Mouse (Mus musculus): ENCODE measurements around the gene Ubxn7. TPM values are rescaled to one million over a fixed set of nuclear protein-coding genes. Genes with fewer than 3 reads are reported as not detected.

Ubxn7 gene
- total and polyA plus RNA-seq, 2 experiments from 2014 or later: 12.1 to 27.1 TPM

DNA sequence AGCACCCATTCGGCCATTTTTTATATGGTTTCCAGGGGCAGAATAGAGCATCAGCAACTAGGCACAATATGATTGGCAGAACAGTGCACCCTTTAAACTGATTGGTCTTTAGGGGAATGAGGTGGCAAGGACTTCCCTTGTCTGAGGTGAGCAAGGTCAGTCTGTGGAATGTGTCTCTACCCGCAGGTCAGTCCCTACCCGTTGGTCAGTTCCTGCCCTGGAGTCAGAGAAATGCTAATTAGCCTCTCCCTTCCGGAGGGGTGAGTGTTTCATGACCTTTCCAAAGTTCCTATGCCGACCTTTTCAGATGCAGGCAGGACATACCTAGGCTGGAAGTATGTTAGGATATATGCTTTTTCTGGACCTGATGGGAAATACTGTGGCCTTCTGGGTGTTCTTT is 19.7 kb upstream of the Ubxn7 start:
- no peak for DNase-seq (ENCODE audit: low spot score)
- Histone ChIP-seq H3K36me3 (ENCODE audit: insufficient read depth, low read length) (no peaks in the 10 kb centered on the region), H3K4me1 (ENCODE audit: insufficient read depth, low read length) (no peaks in the 10 kb centered on the region), H3K4me3 (ENCODE audit: low read length) (no peak overlapping the region), H3K9ac (replicated peaks; ENCODE audit: low read length) (no peak overlapping the region), H3K27me3 (ENCODE audit: insufficient read depth, low read length) (no peaks in the 10 kb centered on the region), H3K9me3 (ENCODE audit: low read length) (no peaks in the 10 kb centered on the region), H3K4me2 (ENCODE audit: low read depth, low read length) (no peak overlapping the region), H3K27ac (no peak overlapping the region)
- TF ChIP-seq CTCF (IDR thresholded peaks at IDR 0.05; ENCODE audit: low read depth): no peak
- 44% methylated on average over 5 of the region's 5 CpGs for WGBS
- no peak for ATAC-seq

- Histone ChIP-seq H3K9ac (replicated peaks; ENCODE audit: low read length) (no peak overlapping the region), H3K4me3 (ENCODE audit: low read length) (no peak overlapping the region), H3K27ac (no peak overlapping the region), H3K27me3 (ENCODE audit: insufficient read depth, low read length) (no peaks in the 10 kb centered on the region), H3K4me2 (ENCODE audit: low read depth, low read length) (no peak overlapping the region), H3K36me3 (ENCODE audit: insufficient read depth, low read length) (no peaks in the 10 kb centered on the region), H3K4me1 (ENCODE audit: insufficient read depth, low read length) (no peaks in the 10 kb centered on the region), H3K9me3 (ENCODE audit: low read length) (no peaks in the 10 kb centered on the region)
- WGBS: 66% methylated on average over 4 of the region's 4 CpGs
- ATAC-seq (no peak), DNase-seq (ENCODE audit: low spot score) (no peak)
- TF ChIP-seq CTCF (IDR thresholded peaks at IDR 0.05; ENCODE audit: low read depth): no peak
Observed at GRCm38 (mm10) chr16:32312859-32313258, 19.2 kb upstream of the Ubxn7 start.

- no peak overlapping the region for H3K27ac ChIP-seq
- ATAC-seq: no peak
- H3K27me3 ChIP-seq (ENCODE audit: insufficient read depth, low read length): no peaks in the 10 kb centered on the region
- H3K9ac ChIP-seq (replicated peaks; ENCODE audit: low read length): no peak overlapping the region
- no peak for TF ChIP-seq CTCF (IDR thresholded peaks at IDR 0.05; ENCODE audit: low read depth)
- H3K4me2 ChIP-seq (ENCODE audit: low read depth, low read length): no peak overlapping the region
- H3K36me3 ChIP-seq (ENCODE audit: insufficient read depth, low read length): no peaks in the 10 kb centered on the region
- no peaks in the 10 kb centered on the region for H3K9me3 ChIP-seq (ENCODE audit: low read length)
- H3K4me1 ChIP-seq (ENCODE audit: insufficient read depth, low read length): no peaks in the 10 kb centered on the region
- WGBS: 70% methylated on average over 2 of the region's 2 CpGs
- H3K4me3 ChIP-seq (ENCODE audit: low read length): no peak overlapping the region
- DNase-seq (ENCODE audit: low spot score): peak; percentile 5
Observed at GRCm38 (mm10) chr16:32316601-32317000, 15.5 kb upstream of the Ubxn7 start.

GRCm38 (mm10) chr16:32323953-32324352 is 8.1 kb upstream of the Ubxn7 start:
- Histone ChIP-seq H3K4me1 (ENCODE audit: insufficient read depth, low read length) (no peaks in the 10 kb centered on the region), H3K36me3 (ENCODE audit: insufficient read depth, low read length) (no peaks in the 10 kb centered on the region), H3K4me2 (ENCODE audit: low read depth, low read length) (no peak overlapping the region), H3K9me3 (ENCODE audit: low read length) (no peaks in the 10 kb centered on the region), H3K4me3 (ENCODE audit: low read length) (no peak overlapping the region), H3K27ac (no peak overlapping the region), H3K9ac (replicated peaks; ENCODE audit: low read length) (no peak overlapping the region), H3K27me3 (ENCODE audit: insufficient read depth, low read length) (no peaks in the 10 kb centered on the region)
- no peak for TF ChIP-seq CTCF (IDR thresholded peaks at IDR 0.05; ENCODE audit: low read depth)
- DNase-seq (ENCODE audit: low spot score): no peak
- 44% methylated on average over 7 of the region's 7 CpGs for WGBS
- ATAC-seq: no peak

GRCm38 (mm10) chr16:32330876-32331670 is 984 bp upstream of the Ubxn7 start:
- TF ChIP-seq CTCF (IDR thresholded peaks at IDR 0.05; ENCODE audit: low read depth): no peak
- H3K4me3 ChIP-seq (ENCODE audit: low read length): peak overlapping the region; percentile 100
- no peak overlapping the region; the same call in 1 of the 2 replicates for H3K27ac ChIP-seq
- no peak overlapping the region for H3K9ac ChIP-seq (replicated peaks; ENCODE audit: low read length)
- peak overlapping the region; percentile 66 for H3K4me2 ChIP-seq (ENCODE audit: low read depth, low read length)
- ATAC-seq: no peak
- DNase-seq (ENCODE audit: low spot score): no peak
- 52% methylated on average over 9 of the region's 9 CpGs for WGBS
- no peaks in the 10 kb centered on the region for H3K9me3 ChIP-seq (ENCODE audit: low read length)
- H3K27me3 ChIP-seq (ENCODE audit: insufficient read depth, low read length): no peaks in the 10 kb centered on the region
- no peaks in the 10 kb centered on the region for H3K36me3 ChIP-seq (ENCODE audit: insufficient read depth, low read length)
- H3K4me1 ChIP-seq (ENCODE audit: insufficient read depth, low read length): no peaks in the 10 kb centered on the region

GRCm38 (mm10) chr16:32332556-32333511 is 777 bp downstream of the Ubxn7 start:
- no peaks in the 10 kb centered on the region for H3K27me3 ChIP-seq (ENCODE audit: insufficient read depth, low read length)
- peak overlapping the region; percentile 100 for H3K4me3 ChIP-seq (ENCODE audit: low read length)
- DNase-seq (ENCODE audit: low spot score) (peak; percentile 61), ATAC-seq (peak; percentile 64)
- peak overlapping the region; percentile 96 for H3K27ac ChIP-seq
- H3K4me1 ChIP-seq (ENCODE audit: insufficient read depth, low read length): no peaks in the 10 kb centered on the region
- no peaks in the 10 kb centered on the region for H3K9me3 ChIP-seq (ENCODE audit: low read length)
- H3K4me2 ChIP-seq (ENCODE audit: low read depth, low read length): peak overlapping the region; percentile 66
- H3K9ac ChIP-seq (replicated peaks; ENCODE audit: low read length): peak overlapping the region; percentile 98
- under 1% methylated on average over 41 of the region's 54 CpGs for WGBS
- TF ChIP-seq CTCF (IDR thresholded peaks at IDR 0.05; ENCODE audit: low read depth): no peak
- H3K36me3 ChIP-seq (ENCODE audit: insufficient read depth, low read length): no peaks in the 10 kb centered on the region
